Mouse (Mus musculus): ENCODE measurements around the gene Insrr.

- TF ChIP-seq POLR2A (IDR thresholded peaks at IDR 0.05; ENCODE audit: control insufficient read depth, extremely low read depth, insufficient read depth, low read length, poor library complexity) (no peak), CTCF (IDR thresholded peaks at IDR 0.05; ENCODE audit: borderline replicate concordance, control insufficient read depth, extremely low read depth, insufficient read depth, low read length, poor library complexity) (no peak)
Measured at GRCm38 (mm10) chr3:87818226-87818625, 21.5 kb downstream of the Insrr start.
